23 mouse cellular contexts compared by ENCODE assay signal in the genomic region with DNA sequence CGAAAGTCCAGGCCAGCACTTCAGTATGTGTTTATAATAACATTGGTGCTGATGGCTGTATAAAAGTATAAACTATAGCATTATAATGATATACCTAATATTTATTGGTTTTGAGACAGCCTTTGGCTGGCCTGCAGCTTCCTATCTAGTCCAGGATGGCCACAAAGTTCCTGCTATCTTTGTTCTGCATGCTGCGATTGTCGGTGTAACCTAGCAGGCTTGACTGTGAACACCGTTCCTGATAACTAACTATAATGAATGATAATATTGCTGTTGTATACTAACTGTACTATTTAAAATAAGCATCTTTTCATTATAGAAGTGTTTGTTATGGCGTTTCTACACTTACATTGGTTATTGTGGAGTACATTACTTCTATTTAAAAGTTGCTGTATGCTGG.
"Had no signal": no experiment of that assay in that cellular context is flagged by ENCODE, and none has a peak within 500 bp of the region (broad histone marks: within the 10 kb centered on the region; RNA-seq: fewer than 3 reads in every experiment).

No protein-coding gene starts in this region.

- H3K27me3 ChIP-seq: heart, embryonic 12.5 days; hindbrain, embryonic 12.5 days; intestine, embryonic 15.5 days; limb, embryonic 12.5 days had no signal

- H3K4me1 ChIP-seq: limb, embryonic 10.5 days; limb, embryonic 12.5 days had no signal

- H3K27ac ChIP-seq: heart, embryonic 10.5 days; hindbrain, embryonic 10.5 days; hindbrain, embryonic 12.5 days; hindbrain, embryonic 14.5 days; intestine, embryonic 15.5 days; layer of hippocampus, adult 2 months; left cerebral cortex, adult 2 months; limb, embryonic 10.5 days; limb, embryonic 12.5 days; liver, embryonic 14.5 days had no signal

- H3K36me3 ChIP-seq: heart, embryonic 10.5 days; hindbrain, embryonic 12.5 days; intestine, embryonic 15.5 days; limb, embryonic 12.5 days had no signal

- H3K9me3 ChIP-seq: heart, embryonic 10.5 days; heart, embryonic 12.5 days; hindbrain, embryonic 10.5 days; hindbrain, embryonic 12.5 days; intestine, embryonic 15.5 days; limb, embryonic 10.5 days; limb, embryonic 12.5 days had no signal

- H3K4me2 ChIP-seq: heart, embryonic 12.5 days; hindbrain, embryonic 12.5 days; hindbrain, embryonic 14.5 days; intestine, embryonic 15.5 days; limb, embryonic 12.5 days had no signal

- H3K9ac ChIP-seq: heart, embryonic 12.5 days; hindbrain, embryonic 12.5 days; hindbrain, embryonic 14.5 days; intestine, embryonic 15.5 days; limb, embryonic 12.5 days; liver, embryonic 14.5 days had no signal

- H3K4me3 ChIP-seq: heart, embryonic 10.5 days; heart, embryonic 12.5 days; hindbrain, embryonic 10.5 days; hindbrain, embryonic 12.5 days; intestine, embryonic 15.5 days; layer of hippocampus, adult 2 months; left cerebral cortex, adult 2 months; limb, embryonic 10.5 days; limb, embryonic 12.5 days had no signal

- DNase-seq: gastrocnemius, postnatal 25 days; heart, adult 18-20 months; heart, postnatal 10 days; heart, postnatal 4 days; kidney, adult 18-20 months; kidney, adult 8-10 months; kidney, postnatal 10 days; kidney, postnatal 25 days; kidney, postnatal 4 days; liver had no signal

- ATAC-seq: hindbrain, embryonic 16.5 days; inflammation-experienced regulatory T-cells, adult 6 months; intestine, embryonic 15.5 days had no signal
